Mouse (Mus musculus) limb, embryonic 14.5 days (tissue): ENCODE measurements at regions not wholly inside any gene's neighbourhood (a gene's known extent, or its start where the extent isn't known, plus 50 kb on each side); places are given as distances from the start of the nearest gene placed in this dataset.

Source experiments
- ATAC-seq: fragments of 200-750 bp; cut with Nextera tagmentation; 2 replicates; pipeline ENCODE4 v1.8.0; 2017; ENCODE audit warnings: low read depth, moderate number of reproducible peaks, moderate TSS enrichment; ENCODE audit not compliant: low FRiP score
- DNase-seq: peaks from one replicate; pipeline ENCODE4 v3.0.0-alpha.2; 2015; ENCODE audit warnings: low spot score
- H3K27ac ChIP-seq: fragments of 300-500 bp; sonication (generic); replicated peaks from 2 replicates; pipeline ENCODE4 v1.5.1; 2014; ENCODE audit warnings: low read depth, mild to moderate bottlenecking, low read length, moderate library complexity, mixed read lengths
- H3K27me3 ChIP-seq: fragments of 300-500 bp; sonication (generic); 2 replicates; pipeline ENCODE4 v1.6.1; 2014; ENCODE audit warnings: low read length, mixed read lengths; ENCODE audit not compliant: control insufficient read depth, insufficient read depth
- H3K36me3 ChIP-seq: fragments of 300-500 bp; sonication (generic); 2 replicates; pipeline ENCODE4 v1.6.1; 2014; ENCODE audit warnings: mild to moderate bottlenecking, low read length, moderate library complexity, mixed read lengths; ENCODE audit not compliant: control insufficient read depth, insufficient read depth
- H3K4me1 ChIP-seq: fragments of 300-500 bp; sonication (generic); 2 replicates; pipeline ENCODE4 v1.6.1; 2014; ENCODE audit warnings: antibody characterized with exemption, low read length, mixed read lengths; ENCODE audit not compliant: control insufficient read depth, insufficient read depth
- H3K4me2 ChIP-seq: fragments of 300-500 bp; sonication (generic); replicated peaks from 2 replicates; pipeline ENCODE4 v1.6.1; 2014; ENCODE audit warnings: low read depth, mild to moderate bottlenecking, low read length, moderate library complexity; ENCODE audit not compliant: severe bottlenecking
- H3K4me3 ChIP-seq: fragments of 300-500 bp; sonication (generic); replicated peaks from 2 replicates; pipeline ENCODE4 v1.5.1; 2014; ENCODE audit warnings: low read length
- H3K9ac ChIP-seq: fragments of 300-500 bp; sonication (generic); 2 replicates; pipeline ENCODE4 v1.6.1; 2014; ENCODE audit warnings: mild to moderate bottlenecking, low read depth, low read length, moderate library complexity; ENCODE audit not compliant: severe bottlenecking
- H3K9me3 ChIP-seq: fragments of 300-500 bp; sonication (generic); 2 replicates; pipeline ENCODE4 v1.6.1; 2016; ENCODE audit warnings: low read length; ENCODE audit not compliant: control insufficient read depth
- POLR2A ChIP-seq: fragments of 200-500 bp; IDR thresholded peaks from 2 replicates; pipeline ENCODE4 v1.8.0; 2012; ENCODE audit warnings: inconsistent platforms, mild to moderate bottlenecking, moderate library complexity, borderline replicate concordance; ENCODE audit not compliant: insufficient read depth, insufficient read length; ENCODE audit errors: extremely low read depth
- WGBS: fragments of 180-500 bp; shearing (Covaris S2); extraction: QIAGEN DNeasy Blood & Tissue Kit; methylation state at CpG from one replicate; pipeline ENCODE4 v1.1.7; 2014; 5-methylcytosine and 5-hydroxymethylcytosine counted together

GRCm38 (mm10) chr15:88089486-88089885 is 510.6 kb upstream of the Zdhhc25 start:
- H3K9ac ChIP-seq, result no peak overlapping the region
- TF ChIP-seq POLR2A, result no peak
- H3K9me3 ChIP-seq, result peaks cover 6% of the 10 kb centered on the region; the same call in 1 of the 2 replicates

GRCm38 (mm10) chr15:88091390-88091789 is 508.7 kb upstream of the Zdhhc25 start:
- Histone ChIP-seq H3K36me3 (no peaks in the 10 kb centered on the region), H3K4me2 (no peak overlapping the region), H3K4me3 (no peak overlapping the region), H3K27ac (no peak overlapping the region), H3K4me1 (no peaks in the 10 kb centered on the region), H3K9ac (no peak overlapping the region), H3K9me3 (peaks cover 6% of the 10 kb centered on the region; the same call in 1 of the 2 replicates), H3K27me3 (no peaks in the 10 kb centered on the region)
- DNase-seq (no peak), ATAC-seq (no peak)
- WGBS, result 90% methylated on average over 5 of the region's 5 CpGs
- no peak for TF ChIP-seq POLR2A

More at GRCm38 (mm10) chr15:88089486-88089885, 510.6 kb upstream of the Zdhhc25 start:
- Histone ChIP-seq H3K4me2 (no peak overlapping the region), H3K27ac (no peak overlapping the region), H3K27me3 (no peaks in the 10 kb centered on the region), H3K36me3 (no peaks in the 10 kb centered on the region), H3K4me1 (no peaks in the 10 kb centered on the region), H3K4me3 (no peak overlapping the region)
- 38% methylated on average over 3 of the region's 4 CpGs for WGBS
- ATAC-seq (no peak), DNase-seq (no peak)

- Histone ChIP-seq H3K4me1 (no peaks in the 10 kb centered on the region), H3K9ac (no peak overlapping the region), H3K9me3 (no peaks in the 10 kb centered on the region), H3K4me2 (no peak overlapping the region), H3K27ac (no peak overlapping the region), H3K27me3 (no peaks in the 10 kb centered on the region), H3K36me3 (no peaks in the 10 kb centered on the region), H3K4me3 (no peak overlapping the region)
- ATAC-seq (no peak), DNase-seq (peak; percentile 21)
- WGBS, result 34% methylated on average over 5 of the region's 5 CpGs
- no peak for TF ChIP-seq POLR2A
Measured at GRCm38 (mm10) chr15:88120376-88120775, 479.7 kb upstream of the Zdhhc25 start.

DNA sequence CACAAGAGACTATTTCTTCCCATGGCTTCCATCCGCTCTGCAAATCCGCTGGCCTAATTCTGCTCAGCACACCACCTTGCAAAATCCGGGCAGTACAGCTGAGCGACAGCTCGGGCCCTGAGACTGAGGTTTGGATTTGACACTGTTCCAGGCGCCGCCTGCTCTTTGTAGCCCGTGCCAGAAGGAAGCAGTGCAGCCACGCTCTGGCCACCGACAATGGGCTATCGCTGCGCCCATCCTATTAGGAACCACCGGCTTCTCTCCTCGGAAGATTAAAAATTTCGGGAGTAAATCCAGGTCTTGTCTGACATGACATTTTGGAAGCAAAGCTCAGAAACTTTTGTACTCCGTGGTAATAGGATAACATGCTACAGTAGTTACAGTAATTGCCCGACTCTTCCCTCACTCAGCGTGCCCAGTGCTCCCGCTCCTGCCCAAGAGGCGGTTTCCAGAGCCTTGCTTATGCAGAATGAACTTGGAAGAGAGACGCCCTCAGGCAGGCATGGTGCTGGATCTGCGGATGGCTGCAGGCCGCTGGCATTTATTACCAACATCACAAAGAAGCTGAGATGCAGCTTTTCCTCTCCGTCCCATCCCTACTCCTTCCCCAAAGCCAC is 476.1 kb upstream of the Zdhhc25 start:
- Histone ChIP-seq H3K9me3 (no peaks in the 10 kb centered on the region), H3K4me3 (no peak overlapping the region), H3K9ac (no peak overlapping the region), H3K4me2 (no peak overlapping the region), H3K36me3 (no peaks in the 10 kb centered on the region), H3K27me3 (no peaks in the 10 kb centered on the region), H3K27ac (no peak overlapping the region), H3K4me1 (no peaks in the 10 kb centered on the region)
- DNase-seq (no peak), ATAC-seq (no peak)
- TF ChIP-seq POLR2A, result no peak
- 84% methylated on average over 24 of the region's 24 CpGs for WGBS

- no peak for TF ChIP-seq POLR2A
- H3K27ac ChIP-seq, result no peak overlapping the region
- H3K4me2 ChIP-seq, result no peak overlapping the region
- ATAC-seq, result no peak
- H3K27me3 ChIP-seq, result no peaks in the 10 kb centered on the region
- 41% methylated on average over 7 of the region's 7 CpGs for WGBS
- no peak overlapping the region for H3K9ac ChIP-seq
- no peak overlapping the region for H3K4me3 ChIP-seq
- no peaks in the 10 kb centered on the region for H3K4me1 ChIP-seq
- no peaks in the 10 kb centered on the region for H3K36me3 ChIP-seq
- peak; percentile 3 for DNase-seq
- H3K9me3 ChIP-seq, result no peaks in the 10 kb centered on the region
Measured at GRCm38 (mm10) chr15:88146118-88146517, 454.0 kb upstream of the Zdhhc25 start.

DNA sequence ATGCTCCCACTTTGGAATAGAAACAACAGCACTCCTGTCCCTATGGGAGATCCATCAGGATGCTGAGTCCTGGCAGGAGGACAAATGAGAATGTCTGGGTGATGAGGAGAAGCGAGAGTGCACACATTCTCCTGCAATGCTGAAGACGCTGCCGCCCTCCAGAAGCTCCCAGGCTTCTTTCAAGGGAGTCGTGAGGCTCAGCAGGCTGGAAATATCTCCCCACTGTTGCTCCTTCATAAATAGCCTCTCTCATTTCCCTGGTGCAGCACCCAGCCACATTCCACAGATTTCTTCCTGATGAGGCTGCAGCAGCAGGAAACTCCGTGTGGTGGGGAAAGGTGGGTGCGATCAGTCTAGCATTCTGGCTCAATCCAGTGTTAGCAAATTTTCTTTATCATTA is 448.9 kb upstream of the Zdhhc25 start:
- no peaks in the 10 kb centered on the region for H3K36me3 ChIP-seq
- no peak overlapping the region for H3K4me2 ChIP-seq
- H3K27me3 ChIP-seq, result no peaks in the 10 kb centered on the region
- WGBS, result 56% methylated on average over 6 of the region's 6 CpGs
- H3K27ac ChIP-seq, result no peak overlapping the region
- H3K9me3 ChIP-seq, result no peaks in the 10 kb centered on the region
- no peak for ATAC-seq
- no peak overlapping the region for H3K4me3 ChIP-seq
- DNase-seq, result no peak
- no peak overlapping the region for H3K9ac ChIP-seq
- TF ChIP-seq POLR2A, result no peak
- H3K4me1 ChIP-seq, result no peaks in the 10 kb centered on the region
